16 mouse cellular contexts compared by ENCODE assay signal in the genomic region with DNA sequence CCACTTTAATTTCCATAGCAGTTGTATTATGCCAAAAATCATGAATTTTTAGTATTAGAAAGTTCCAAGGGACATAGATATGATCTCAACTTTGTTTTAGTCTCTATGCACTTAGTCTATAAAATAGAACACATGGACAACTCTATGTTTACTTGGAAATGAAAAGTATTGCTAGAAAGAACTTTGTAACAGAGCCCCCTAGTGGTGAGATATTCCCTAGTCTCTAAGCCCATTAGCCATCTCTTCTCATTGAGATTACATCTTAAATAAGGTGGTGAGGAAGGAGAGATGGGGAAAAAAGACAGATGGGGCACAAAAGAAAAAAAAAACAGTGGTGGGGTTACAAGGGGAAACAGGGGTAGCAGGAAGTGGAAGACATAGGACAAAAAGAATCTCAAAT. TPM values are rescaled to one million over a fixed set of nuclear protein-coding genes. Genes with fewer than 3 reads are reported as not detected.
DNase-seq lines count a peak whose midpoint lies in the region; TF ChIP-seq lines count a peak whose summit lies in the region.
"Had no signal": no experiment of that assay in that cellular context is flagged by ENCODE, and none has a peak within 500 bp of the region (broad histone marks: within the 10 kb centered on the region; RNA-seq: fewer than 3 reads in every experiment).

No protein-coding gene starts in this region.

- DNase-seq in embryo, embryonic 10 days (ENCODE audit: low spot score): peak; percentile 4
- DNase-seq in embryo, embryonic 9.5 days (ENCODE audit: extremely low spot score): no peak
- DNase-seq in kidney, adult 9 months: peak; percentile 9
- DNase-seq in kidney, adult 18-20 months: no peak
- peak; percentile 11 for DNase-seq in 3T3-L1 (ENCODE audit: low read depth, low spot score)
- peak; percentile 10 for DNase-seq in brain, embryonic 14.5 days (ENCODE audit: low read depth)
- DNase-seq in neural tube, embryonic 10.5 days (ENCODE audit: extremely low spot score, low spot score): no peak
- DNase-seq in gastrocnemius, postnatal 4 days (ENCODE audit: low spot score in 2 of 2): no peak
- DNase-seq: B cell, adult 2 months; cerebellum, adult 8-10 months had no signal

- TF ChIP-seq POLR2A in brain, embryonic 14.5 days (IDR thresholded peaks at IDR 0.05; ENCODE audit: borderline replicate concordance, extremely low read depth, insufficient read depth, insufficient read length, poor library complexity, severe bottlenecking): no peak

- no peak for TF ChIP-seq CTCF in brain, embryonic 14.5 days (IDR thresholded peaks at IDR 0.05; ENCODE audit: borderline replicate concordance, extremely low read depth, insufficient read depth, insufficient read length)

RNA-seq across cellular contexts. Expression of gene Olfr469, which starts 5.9 kb away (rescaled TPM):
- not detected in 2 replicates for polyA plus RNA-seq in brain, embryonic 14.5 days (2012; rRNA removed)
- total RNA-seq in gastrocnemius, postnatal 4 days (2021): not detected
- total RNA-seq: left cerebral cortex, adult 18-20 months had no signal
- polyA plus RNA-seq: heart, embryonic 14.5 days; kidney, embryonic 14.5 days; liver, embryonic 16.5 days; midbrain, embryonic 15.5 days; spleen, adult 2 months had no signal

RNA-seq across cellular contexts. Expression of gene Olfr467, which starts 7.4 kb away (rescaled TPM):
- polyA plus RNA-seq in brain, embryonic 14.5 days (2012; rRNA removed): not detected in 2 replicates
- not detected for total RNA-seq in gastrocnemius, postnatal 4 days (2021)
- total RNA-seq: left cerebral cortex, adult 18-20 months had no signal
- polyA plus RNA-seq: heart, embryonic 14.5 days; kidney, embryonic 14.5 days; liver, embryonic 16.5 days; midbrain, embryonic 15.5 days; spleen, adult 2 months had no signal

RNA-seq across cellular contexts. Expression of gene Ovch2, which starts 18.4 kb away (rescaled TPM):
- 0.04 TPM in 1 of 2 replicates, not detected in the other for polyA plus RNA-seq in brain, embryonic 14.5 days (2012; rRNA removed)
- total RNA-seq in gastrocnemius, postnatal 4 days (2021): not detected
- total RNA-seq: left cerebral cortex, adult 18-20 months had no signal
- polyA plus RNA-seq: heart, embryonic 14.5 days; kidney, embryonic 14.5 days; liver, embryonic 16.5 days; midbrain, embryonic 15.5 days; spleen, adult 2 months had no signal

RNA-seq across cellular contexts. Expression of gene Olfr470, which starts 27.8 kb away (rescaled TPM):
- polyA plus RNA-seq in brain, embryonic 14.5 days (2012; rRNA removed): not detected in 2 replicates
- not detected for total RNA-seq in gastrocnemius, postnatal 4 days (2021)
- total RNA-seq: left cerebral cortex, adult 18-20 months had no signal
- polyA plus RNA-seq: heart, embryonic 14.5 days; kidney, embryonic 14.5 days; liver, embryonic 16.5 days; midbrain, embryonic 15.5 days; spleen, adult 2 months had no signal

Comparison
In these comparisons a context has a peak if more than half of its experiments do, and no peak if none do; other contexts are left out.
1. DNase-seq: peak in embryo, embryonic 10 days (single experiment), kidney, adult 9 months (single experiment), 3T3-L1 (single experiment) and brain, embryonic 14.5 days (single experiment); none in embryo, embryonic 9.5 days (single experiment), kidney, adult 18-20 months (single experiment), neural tube, embryonic 10.5 days (single experiment) and gastrocnemius, postnatal 4 days (0 of 2).